Comparison of ENCODE assay signal across 18 mouse cellular contexts in genomic region chr15:68451971-68452370, GRCm38 (mm10).
DNase-seq lines count a peak whose midpoint lies in the region; ATAC-seq and TF ChIP-seq lines count a peak whose summit lies in the region.
"Had no signal": no experiment of that assay in that cellular context is flagged by ENCODE, and none has a peak within 500 bp of the region (broad histone marks: within the 10 kb centered on the region; RNA-seq: fewer than 3 reads in every experiment).

No protein-coding gene starts in this region.

- ATAC-seq in lung, embryonic 15.5 days (ENCODE audit: borderline replicate concordance, extremely low read depth, low FRiP score, low TSS enrichment), result peak; percentile 31; the same call in 1 of the 2 replicates
- ATAC-seq: forebrain, embryonic 16.5 days; hindbrain, embryonic 16.5 days; inflammation-experienced regulatory T-cells, adult 6 months had no signal

- H3K36me3 ChIP-seq in lung, embryonic 15.5 days, result no peaks in the 10 kb centered on the region
- H3K36me3 ChIP-seq: embryonic facial prominence, embryonic 12.5 days; forebrain, embryonic 12.5 days; heart, embryonic 12.5 days; hindbrain, embryonic 12.5 days had no signal

- no peaks in the 10 kb centered on the region for H3K27me3 ChIP-seq in lung, embryonic 15.5 days
- H3K27me3 ChIP-seq: embryonic facial prominence, embryonic 12.5 days; forebrain, embryonic 12.5 days; heart, embryonic 12.5 days; hindbrain, embryonic 12.5 days had no signal

- H3K4me3 ChIP-seq in lung, embryonic 15.5 days, result no peak overlapping the region
- H3K4me3 ChIP-seq in lung, adult 2 months (replicated peaks; ENCODE audit: extremely low read depth, low read depth, low read length), result no peak overlapping the region
- H3K4me3 ChIP-seq: embryonic facial prominence, embryonic 12.5 days; forebrain, embryonic 12.5 days; heart, embryonic 12.5 days; hindbrain, embryonic 12.5 days had no signal

- no peaks in the 10 kb centered on the region for H3K9me3 ChIP-seq in lung, embryonic 15.5 days
- H3K9me3 ChIP-seq: embryonic facial prominence, embryonic 12.5 days; forebrain, embryonic 12.5 days; heart, embryonic 12.5 days; hindbrain, embryonic 12.5 days had no signal

- H3K4me1 ChIP-seq in lung, embryonic 15.5 days, result no peaks in the 10 kb centered on the region
- no peaks in the 10 kb centered on the region for H3K4me1 ChIP-seq in lung, adult 2 months (ENCODE audit: control insufficient read depth, insufficient read depth, low read length)
- H3K4me1 ChIP-seq: embryonic facial prominence, embryonic 12.5 days; forebrain, embryonic 12.5 days; hindbrain, embryonic 12.5 days had no signal

- H3K9ac ChIP-seq in lung, embryonic 15.5 days, result no peak overlapping the region
- H3K9ac ChIP-seq: embryonic facial prominence, embryonic 12.5 days; forebrain, embryonic 12.5 days; heart, embryonic 12.5 days; hindbrain, embryonic 12.5 days had no signal

- no peak for TF ChIP-seq POLR2A in lung, adult 2 months (IDR thresholded peaks at IDR 0.05; ENCODE audit: borderline replicate concordance, extremely low read depth, low read depth, low read length)

- DNase-seq in lung, adult 2 months, result no peak
- peak; percentile 36 for DNase-seq in embryo, embryonic 10.5 days (ENCODE audit: low spot score)
- peak; percentile 33 for DNase-seq in embryo, embryonic 11 days
- DNase-seq in mesoderm, embryonic 11.5 days (ENCODE audit: low read depth, low spot score), result peak; percentile 41
- no peak for DNase-seq in right cerebral cortex, postnatal 25 days
- DNase-seq: adrenal gland, adult 2 months; adrenal gland, postnatal 25 days; cerebellum, adult 18-20 months; cerebellum, postnatal 10 days; gastrocnemius, postnatal 25 days had no signal

- H3K27ac ChIP-seq in lung, embryonic 15.5 days, result no peak overlapping the region
- H3K27ac ChIP-seq: embryonic facial prominence, embryonic 12.5 days; forebrain, embryonic 12.5 days; hindbrain, embryonic 12.5 days had no signal

- H3K4me2 ChIP-seq in lung, embryonic 15.5 days, result no peak overlapping the region
- H3K4me2 ChIP-seq: embryonic facial prominence, embryonic 12.5 days; forebrain, embryonic 12.5 days; heart, embryonic 12.5 days; hindbrain, embryonic 12.5 days had no signal

- TF ChIP-seq CTCF in lung, adult 2 months (IDR thresholded peaks at IDR 0.05; ENCODE audit: insufficient read depth, low read length), result no peak

- 9% methylated on average over 2 of the region's 2 CpGs for WGBS in lung, embryonic 15.5 days
- WGBS in lung, adult 2 months, result 21% methylated on average over 2 of the region's 2 CpGs

Comparison
In these comparisons a context has a peak if more than half of its experiments do, and no peak if none do; other contexts are left out.
1. DNase-seq: peak in embryo, embryonic 10.5 days (single experiment), embryo, embryonic 11 days (single experiment) and mesoderm, embryonic 11.5 days (single experiment); none in lung, adult 2 months (single experiment) and right cerebral cortex, postnatal 25 days (single experiment).